Mouse (Mus musculus): ENCODE results near the gene 4931429L15Rik. TPM values are rescaled to one million over a fixed set of nuclear protein-coding genes. Genes with fewer than 3 reads are reported as not detected.

The 4931429L15Rik gene
- polyA plus RNA-seq, 1 experiment from 2014 or later, result not detected

GRCm38 (mm10) chr9:46328572-46329249 is 8.9 kb upstream of the 4931429L15Rik start:
- peak overlapping the region; percentile 30 for H3K4me3 ChIP-seq (ENCODE audit: low read depth, low read length)
- no peaks in the 10 kb centered on the region for H3K9me3 ChIP-seq (ENCODE audit: control insufficient read depth)
- WGBS, result 12% methylated on average over 30 of the region's 30 CpGs
- ATAC-seq, result no peak
- peak overlapping the region; percentile 69 for H3K4me2 ChIP-seq (replicated peaks; ENCODE audit: low read depth)
- peak overlapping the region; percentile 19; the same call in 1 of the 2 replicates for H3K9ac ChIP-seq (ENCODE audit: low read depth, low read length)
- no peak overlapping the region for H3K27ac ChIP-seq (ENCODE audit: low read depth, low read length)
- H3K4me1 ChIP-seq (replicated peaks; ENCODE audit: control insufficient read depth, insufficient read depth, low read length), result no peaks in the 10 kb centered on the region
- no peaks in the 10 kb centered on the region for H3K36me3 ChIP-seq (ENCODE audit: control insufficient read depth, insufficient read depth)
- no peaks in the 10 kb centered on the region for H3K27me3 ChIP-seq (replicated peaks; ENCODE audit: control insufficient read depth, insufficient read depth, low read length)
- no peak for TF ChIP-seq CTCF (IDR thresholded peaks at IDR 0.05; ENCODE audit: low read depth)

DNA sequence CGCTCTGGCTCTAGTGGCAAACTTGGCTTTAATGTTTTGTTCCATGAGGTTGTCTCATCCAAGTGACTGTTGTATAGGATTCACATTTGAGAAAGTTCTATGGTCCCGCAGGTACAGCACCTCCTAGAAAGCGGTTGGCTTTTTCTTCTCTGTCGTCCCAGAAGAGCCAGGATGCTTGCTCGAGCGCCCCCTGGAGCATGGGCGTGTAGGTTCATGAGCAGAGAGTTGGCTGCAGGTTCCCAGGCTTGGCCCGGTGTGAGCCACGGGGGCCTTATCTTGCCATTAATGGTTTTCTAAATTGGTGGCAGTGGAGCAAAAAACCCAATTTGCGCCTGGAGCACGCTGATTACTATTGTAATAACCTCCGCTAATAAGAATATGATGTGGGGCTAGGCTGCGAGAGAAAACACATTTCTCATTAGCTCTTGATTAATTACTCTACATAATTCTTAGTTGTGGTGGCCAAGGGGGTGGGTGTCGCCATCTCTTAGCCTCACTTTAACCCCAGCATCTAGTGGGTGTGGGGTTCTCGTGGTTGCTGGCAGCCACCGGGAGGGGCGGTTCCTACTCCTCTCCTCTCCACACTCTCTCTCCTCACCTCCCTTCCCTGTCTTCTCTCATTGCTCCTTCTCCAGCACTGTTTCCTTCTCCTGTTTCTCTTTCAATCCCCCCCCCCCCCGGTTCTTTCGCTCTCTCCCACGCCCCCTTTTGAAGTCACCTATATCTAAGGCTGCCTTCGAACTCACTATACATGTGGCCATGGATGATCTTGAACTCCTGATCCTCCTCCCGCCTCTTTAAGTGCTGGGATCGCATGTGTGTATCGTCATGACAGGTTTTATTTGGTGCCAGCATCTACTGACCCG is 8.2 kb upstream of the 4931429L15Rik start:
- Histone ChIP-seq H3K9me3 (ENCODE audit: control insufficient read depth) (no peaks in the 10 kb centered on the region), H3K4me2 (replicated peaks; ENCODE audit: low read depth) (peak overlapping the region; percentile 69), H3K4me3 (ENCODE audit: low read depth, low read length) (no peak overlapping the region; the same call in 1 of the 2 replicates), H3K4me1 (replicated peaks; ENCODE audit: control insufficient read depth, insufficient read depth, low read length) (no peaks in the 10 kb centered on the region), H3K27ac (ENCODE audit: low read depth, low read length) (no peak overlapping the region), H3K27me3 (replicated peaks; ENCODE audit: control insufficient read depth, insufficient read depth, low read length) (no peaks in the 10 kb centered on the region), H3K9ac (ENCODE audit: low read depth, low read length) (no peak overlapping the region), H3K36me3 (ENCODE audit: control insufficient read depth, insufficient read depth) (no peaks in the 10 kb centered on the region)
- no peak for ATAC-seq
- WGBS, result 79% methylated on average over 25 of the region's 25 CpGs
- peak; percentile 44 for TF ChIP-seq CTCF (IDR thresholded peaks at IDR 0.05; ENCODE audit: low read depth)

GRCm38 (mm10) chr9:46326694-46327405 is 7.1 kb upstream of the 4931429L15Rik start:
- Histone ChIP-seq H3K27me3 (replicated peaks; ENCODE audit: control insufficient read depth, insufficient read depth, low read length) (no peaks in the 10 kb centered on the region), H3K9ac (ENCODE audit: low read depth, low read length) (no peak overlapping the region), H3K36me3 (ENCODE audit: control insufficient read depth, insufficient read depth) (no peaks in the 10 kb centered on the region), H3K9me3 (ENCODE audit: control insufficient read depth) (no peaks in the 10 kb centered on the region), H3K4me1 (replicated peaks; ENCODE audit: control insufficient read depth, insufficient read depth, low read length) (no peaks in the 10 kb centered on the region), H3K4me3 (ENCODE audit: low read depth, low read length) (no peak overlapping the region), H3K27ac (ENCODE audit: low read depth, low read length) (no peak overlapping the region), H3K4me2 (replicated peaks; ENCODE audit: low read depth) (no peak overlapping the region)
- 92% methylated on average over 11 of the region's 11 CpGs for WGBS
- TF ChIP-seq CTCF (IDR thresholded peaks at IDR 0.05; ENCODE audit: low read depth), result no peak
- ATAC-seq, result no peak

GRCm38 (mm10) chr9:46320461-46320860 is 675 bp upstream of the 4931429L15Rik start:
- no peak for ATAC-seq
- Histone ChIP-seq H3K9me3 (ENCODE audit: control insufficient read depth) (0 out of 2 replicates have a peak, but pooled peaks cover 4% of the 10 kb centered on the region), H3K4me3 (ENCODE audit: low read depth, low read length) (no peak overlapping the region), H3K4me1 (replicated peaks; ENCODE audit: control insufficient read depth, insufficient read depth, low read length) (no peaks in the 10 kb centered on the region), H3K36me3 (ENCODE audit: control insufficient read depth, insufficient read depth) (no peaks in the 10 kb centered on the region), H3K4me2 (replicated peaks; ENCODE audit: low read depth) (no peak overlapping the region), H3K27ac (ENCODE audit: low read depth, low read length) (no peak overlapping the region), H3K27me3 (replicated peaks; ENCODE audit: control insufficient read depth, insufficient read depth, low read length) (no peaks in the 10 kb centered on the region), H3K9ac (ENCODE audit: low read depth, low read length) (no peak overlapping the region)
- WGBS, result 88% methylated on average over 2 of the region's 2 CpGs
- TF ChIP-seq CTCF (IDR thresholded peaks at IDR 0.05; ENCODE audit: low read depth), result no peak

DNA sequence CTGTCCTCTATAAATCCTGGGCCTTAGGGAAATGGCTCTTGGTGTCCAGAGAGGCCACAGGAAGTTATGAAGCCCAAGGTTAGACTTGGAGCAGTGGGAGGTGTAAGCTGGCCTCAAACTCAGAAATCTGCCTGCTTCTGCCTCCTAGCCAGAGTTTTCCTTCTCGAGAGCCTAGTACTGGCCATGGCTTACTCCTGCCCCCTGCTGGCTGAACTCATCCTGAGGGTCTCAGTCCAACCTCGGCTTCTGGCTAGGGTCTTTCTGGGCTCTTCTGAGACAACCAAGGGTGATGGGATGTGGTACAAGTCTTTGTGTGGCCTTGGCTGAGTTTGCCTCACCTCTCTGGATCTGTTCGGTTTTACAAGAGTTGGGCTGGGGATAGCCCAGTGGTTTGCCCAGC is 1.8 kb downstream of the 4931429L15Rik start:
- Histone ChIP-seq H3K4me3 (ENCODE audit: low read depth, low read length) (no peak overlapping the region), H3K27ac (ENCODE audit: low read depth, low read length) (no peak overlapping the region), H3K9me3 (ENCODE audit: control insufficient read depth) (0 out of 2 replicates have a peak, but pooled peaks cover 4% of the 10 kb centered on the region), H3K36me3 (ENCODE audit: control insufficient read depth, insufficient read depth) (no peaks in the 10 kb centered on the region), H3K9ac (ENCODE audit: low read depth, low read length) (no peak overlapping the region), H3K4me1 (replicated peaks; ENCODE audit: control insufficient read depth, insufficient read depth, low read length) (no peaks in the 10 kb centered on the region), H3K27me3 (replicated peaks; ENCODE audit: control insufficient read depth, insufficient read depth, low read length) (no peaks in the 10 kb centered on the region), H3K4me2 (replicated peaks; ENCODE audit: low read depth) (no peak overlapping the region)
- 94% methylated on average over 3 of the region's 3 CpGs for WGBS
- TF ChIP-seq CTCF (IDR thresholded peaks at IDR 0.05; ENCODE audit: low read depth), result 0 out of 2 replicates have a peak, but pooled peaks have one; percentile 10
- ATAC-seq, result no peak

DNA sequence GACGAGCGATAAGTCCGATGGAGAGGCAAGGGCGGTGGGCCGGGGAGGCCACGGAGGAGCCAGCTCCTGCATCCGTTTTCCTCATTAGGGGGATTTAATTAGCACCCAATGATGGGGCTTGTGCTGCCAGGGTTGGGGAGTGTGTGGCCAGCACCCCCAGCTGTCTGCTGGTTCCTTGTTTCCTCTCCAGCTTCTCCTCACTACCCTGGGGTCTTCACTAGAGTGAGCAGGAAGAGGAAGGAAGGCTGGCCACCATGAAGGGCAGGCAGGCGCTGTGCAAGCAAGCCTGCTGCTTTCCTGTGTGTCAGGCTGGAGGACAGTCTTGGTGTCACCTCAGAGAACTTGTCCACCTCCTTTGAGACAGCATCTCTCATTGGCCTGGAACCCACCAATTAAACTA is 2.9 kb downstream of the 4931429L15Rik start:
- no peak overlapping the region for H3K4me3 ChIP-seq (ENCODE audit: low read depth, low read length)
- H3K9me3 ChIP-seq (ENCODE audit: control insufficient read depth), result 0 out of 2 replicates have a peak, but pooled peaks cover 4% of the 10 kb centered on the region
- H3K4me1 ChIP-seq (replicated peaks; ENCODE audit: control insufficient read depth, insufficient read depth, low read length), result no peaks in the 10 kb centered on the region
- H3K27ac ChIP-seq (ENCODE audit: low read depth, low read length), result no peak overlapping the region
- TF ChIP-seq CTCF (IDR thresholded peaks at IDR 0.05; ENCODE audit: low read depth), result no peak
- H3K27me3 ChIP-seq (replicated peaks; ENCODE audit: control insufficient read depth, insufficient read depth, low read length), result no peaks in the 10 kb centered on the region
- no peak for ATAC-seq
- H3K9ac ChIP-seq (ENCODE audit: low read depth, low read length), result no peak overlapping the region
- no peak overlapping the region for H3K4me2 ChIP-seq (replicated peaks; ENCODE audit: low read depth)
- H3K36me3 ChIP-seq (ENCODE audit: control insufficient read depth, insufficient read depth), result no peaks in the 10 kb centered on the region
- WGBS, result 79% methylated on average over 8 of the region's 8 CpGs
